Mouse (Mus musculus) testis, adult 2 months (tissue): ENCODE results near the gene Mast4. TPM values are rescaled to one million over a fixed set of nuclear protein-coding genes. Genes with fewer than 3 reads are reported as not detected.

Source experiments
- H3K27ac ChIP-seq: fragments of 200-500 bp; 2 replicates; pipeline ENCODE4 v1.5.1; 2012; ENCODE audit warnings: low read depth, low read length; ENCODE audit not compliant: control insufficient read depth, insufficient read depth
- H3K27me3 ChIP-seq: fragments of 200-500 bp; 2 replicates; pipeline ENCODE4 v1.6.1; 2012; ENCODE audit warnings: mild to moderate bottlenecking, low read length, moderate library complexity; ENCODE audit not compliant: control insufficient read depth, insufficient read depth
- H3K36me3 ChIP-seq: fragments of 200-500 bp; 2 replicates; pipeline ENCODE4 v1.6.1; 2012; ENCODE audit warnings: mild to moderate bottlenecking, low read length; ENCODE audit not compliant: control insufficient read depth, insufficient read depth
- H3K4me1 ChIP-seq: fragments of 200-500 bp; 2 replicates; pipeline ENCODE4 v1.6.1; 2012; ENCODE audit warnings: low read length; ENCODE audit not compliant: control insufficient read depth, insufficient read depth
- H3K4me3 ChIP-seq: fragments of 200-500 bp; 2 replicates; pipeline ENCODE4 v1.5.1; 2012; ENCODE audit warnings: low read depth, mild to moderate bottlenecking, low read length, moderate library complexity, mixed read lengths; ENCODE audit not compliant: control insufficient read depth
- CTCF ChIP-seq: fragments of 200-500 bp; IDR thresholded peaks from 2 replicates; pipeline ENCODE4 v1.5.1; 2012; ENCODE audit warnings: low read depth, mild to moderate bottlenecking, inconsistent platforms, low read length, moderate library complexity; ENCODE audit not compliant: control insufficient read depth, insufficient read depth, insufficient replicate concordance
- POLR2A ChIP-seq: fragments of 200-500 bp; IDR thresholded peaks from 2 replicates; pipeline ENCODE4 v1.6.1; 2012; ENCODE audit warnings: low read depth, mild to moderate bottlenecking, inconsistent platforms, low read length, moderate library complexity; ENCODE audit not compliant: control insufficient read depth
- polyA plus RNA-seq: library from polyadenylated mRNA; depleted of rRNA; stranded (reverse); fragments of >200 nt; gene quantifications from 2 replicates; pipeline ENCODE4 v1.2.3, GENCODE M21; 2012

The Mast4 gene
- polyA plus RNA-seq, 1 experiment, result 5.3 TPM

GRCm38 (mm10) chr13:102889989-102890388 lies 444.3 kb downstream of the Mast4 start:
- H3K27ac ChIP-seq, result no peak overlapping the region
- H3K27me3 ChIP-seq, result no peaks in the 10 kb centered on the region
- no peak overlapping the region for H3K4me3 ChIP-seq
- no peak for TF ChIP-seq POLR2A
- TF ChIP-seq CTCF, result no peak
- no peaks in the 10 kb centered on the region for H3K4me1 ChIP-seq
- no peaks in the 10 kb centered on the region for H3K36me3 ChIP-seq

GRCm38 (mm10) chr13:102889537-102889936 lies 444.8 kb downstream of the Mast4 start:
- TF ChIP-seq POLR2A (no peak), CTCF (no peak)
- Histone ChIP-seq H3K36me3 (no peaks in the 10 kb centered on the region), H3K4me1 (no peaks in the 10 kb centered on the region), H3K27me3 (no peaks in the 10 kb centered on the region), H3K4me3 (no peak overlapping the region), H3K27ac (no peak overlapping the region)

GRCm38 (mm10) chr13:102888895-102889490 lies 445.3 kb downstream of the Mast4 start:
- H3K27ac ChIP-seq, result no peak overlapping the region
- no peak overlapping the region for H3K4me3 ChIP-seq
- H3K36me3 ChIP-seq, result no peaks in the 10 kb centered on the region
- no peaks in the 10 kb centered on the region for H3K27me3 ChIP-seq
- H3K4me1 ChIP-seq, result no peaks in the 10 kb centered on the region
- TF ChIP-seq CTCF (no peak), POLR2A (no peak)

- H3K36me3 ChIP-seq, result no peaks in the 10 kb centered on the region
- H3K4me1 ChIP-seq, result no peaks in the 10 kb centered on the region
- no peak for TF ChIP-seq CTCF
- TF ChIP-seq POLR2A, result no peak
Measured at GRCm38 (mm10) chr13:102888211-102888610, 446.1 kb downstream of the Mast4 start.

GRCm38 (mm10) chr13:102887534-102887933 lies 446.8 kb downstream of the Mast4 start:
- H3K27ac ChIP-seq, result no peak overlapping the region
- no peaks in the 10 kb centered on the region for H3K4me1 ChIP-seq
- no peaks in the 10 kb centered on the region for H3K36me3 ChIP-seq
- no peaks in the 10 kb centered on the region for H3K27me3 ChIP-seq
- TF ChIP-seq CTCF, result no peak
- TF ChIP-seq POLR2A, result no peak
- no peak overlapping the region for H3K4me3 ChIP-seq

More at GRCm38 (mm10) chr13:102888211-102888610, 446.1 kb downstream of the Mast4 start:
- Histone ChIP-seq H3K4me3 (no peak overlapping the region), H3K27me3 (no peaks in the 10 kb centered on the region), H3K27ac (no peak overlapping the region)

GRCm38 (mm10) chr13:102886788-102887187 lies 447.5 kb downstream of the Mast4 start:
- no peak overlapping the region for H3K27ac ChIP-seq
- H3K4me1 ChIP-seq, result no peaks in the 10 kb centered on the region
- H3K36me3 ChIP-seq, result no peaks in the 10 kb centered on the region
- H3K27me3 ChIP-seq, result no peaks in the 10 kb centered on the region
- no peak overlapping the region for H3K4me3 ChIP-seq
- no peak for TF ChIP-seq CTCF
- TF ChIP-seq POLR2A, result no peak

GRCm38 (mm10) chr13:102886147-102886546 lies 448.1 kb downstream of the Mast4 start:
- H3K4me3 ChIP-seq, result no peak overlapping the region
- no peaks in the 10 kb centered on the region for H3K4me1 ChIP-seq
- no peak overlapping the region for H3K27ac ChIP-seq
- H3K36me3 ChIP-seq, result no peaks in the 10 kb centered on the region
- H3K27me3 ChIP-seq, result no peaks in the 10 kb centered on the region
- TF ChIP-seq CTCF, result no peak
- TF ChIP-seq POLR2A, result no peak
